Mouse (Mus musculus) spleen, adult 2 months (tissue): ENCODE results near the gene Catsper3. TPM values are rescaled to one million over a fixed set of nuclear protein-coding genes. Genes with fewer than 3 reads are reported as not detected.

Source experiments
- DNase-seq, 2 experiments: peaks; one replicate each; pipeline versions ENCODE4 v3.0.0 to v3.0.0-alpha.2; 2012 to 2021; ENCODE audit warnings: low spot score in 2 of 2, low read depth in 1 of 2
- H3K27ac ChIP-seq: fragments of 200-500 bp; 2 replicates; pipeline ENCODE4 v1.5.1; 2012; ENCODE audit warnings: low read length, inconsistent platforms; ENCODE audit not compliant: insufficient read depth
- H3K27me3 ChIP-seq: fragments of 200-500 bp; 2 replicates; pipeline ENCODE4 v1.6.1; 2012; ENCODE audit warnings: mild to moderate bottlenecking, moderate library complexity, low read length, inconsistent platforms; ENCODE audit not compliant: control insufficient read depth, insufficient read depth
- H3K36me3 ChIP-seq: fragments of 200-500 bp; 2 replicates; pipeline ENCODE4 v1.6.1; 2012; ENCODE audit warnings: mild to moderate bottlenecking, low read length, inconsistent platforms; ENCODE audit not compliant: control insufficient read depth, insufficient read depth
- H3K4me1 ChIP-seq: fragments of 200-500 bp; 2 replicates; pipeline ENCODE4 v1.6.1; 2011; ENCODE audit warnings: inconsistent platforms; ENCODE audit not compliant: control insufficient read depth, insufficient read depth, insufficient read length
- H3K4me3 ChIP-seq: fragments of 200-500 bp; 2 replicates; pipeline ENCODE4 v1.5.1; 2011; ENCODE audit warnings: mild to moderate bottlenecking, inconsistent platforms; ENCODE audit not compliant: insufficient read depth, insufficient read length; ENCODE audit errors: extremely low read depth
- CTCF ChIP-seq: fragments of 200-500 bp; IDR thresholded peaks from 2 replicates; pipeline ENCODE4 v1.5.1; 2011; ENCODE audit warnings: mild to moderate bottlenecking, inconsistent platforms; ENCODE audit not compliant: insufficient read depth, insufficient read length, insufficient replicate concordance; ENCODE audit errors: extremely low read depth
- POLR2A ChIP-seq: fragments of 200-500 bp; IDR thresholded peaks from 2 replicates; pipeline ENCODE4 v1.6.1; 2011; ENCODE audit warnings: low read depth, low read length, inconsistent platforms
- WGBS: fragments of 180-500 bp; shearing (Covaris S2); methylation state at CpG from one replicate; pipeline ENCODE4 v1.1.7; 2018; 5-methylcytosine and 5-hydroxymethylcytosine counted together
- polyA plus RNA-seq: library from polyadenylated mRNA; depleted of rRNA; stranded (reverse); fragments of >200 nt; gene quantifications from 2 replicates; pipeline ENCODE4 v1.2.3, GENCODE M21; 2012

Gene Catsper3
- polyA plus RNA-seq, 1 experiment: 0.06 TPM

- Histone ChIP-seq H3K4me1 (peaks cover 2% of the 10 kb centered on the region; the same call in 1 of the 2 replicates), H3K4me3 (no peak overlapping the region), H3K27me3 (peaks cover 46% of the 10 kb centered on the region), H3K36me3 (no peaks in the 10 kb centered on the region), H3K27ac (no peak overlapping the region)
- 7% methylated on average over 56 of the region's 56 CpGs for WGBS
- no peak for TF ChIP-seq CTCF
- no peak for DNase-seq
These were observed 41.8 kb downstream of the Catsper3 start for GRCm38 (mm10) chr13:55826008-55826671.

GRCm38 (mm10) chr13:55826796-55827678, 42.7 kb downstream of the Catsper3 start:
- H3K27me3 ChIP-seq: peaks cover 50% of the 10 kb centered on the region
- no peaks in the 10 kb centered on the region for H3K36me3 ChIP-seq
- no peak overlapping the region for H3K4me3 ChIP-seq
- TF ChIP-seq CTCF: no peak
- TF ChIP-seq POLR2A: no peak
- WGBS: 15% methylated on average over 13 of the region's 13 CpGs
- no peak for DNase-seq
- H3K27ac ChIP-seq: no peak overlapping the region
- H3K4me1 ChIP-seq: peaks cover 2% of the 10 kb centered on the region; the same call in 1 of the 2 replicates

- peaks cover 51% of the 10 kb centered on the region for H3K27me3 ChIP-seq
These were observed 43.3 kb downstream of the Catsper3 start for GRCm38 (mm10) chr13:55827679-55828140.

GRCm38 (mm10) chr13:55828141-55829017, 44.0 kb downstream of the Catsper3 start:
- no peak for DNase-seq
- H3K4me1 ChIP-seq: peaks cover 2% of the 10 kb centered on the region; the same call in 1 of the 2 replicates
- 4% methylated on average over 50 of the region's 50 CpGs for WGBS
- H3K27me3 ChIP-seq: peaks cover 51% of the 10 kb centered on the region
- H3K36me3 ChIP-seq: no peaks in the 10 kb centered on the region
- TF ChIP-seq POLR2A (no peak), CTCF (no peak)
- H3K4me3 ChIP-seq: no peak overlapping the region
- H3K27ac ChIP-seq: no peak overlapping the region

More at GRCm38 (mm10) chr13:55827679-55828140, 43.3 kb downstream of the Catsper3 start:
- Histone ChIP-seq H3K4me3 (no peak overlapping the region), H3K27ac (no peak overlapping the region), H3K36me3 (no peaks in the 10 kb centered on the region), H3K4me1 (peaks cover 2% of the 10 kb centered on the region; the same call in 1 of the 2 replicates)
- TF ChIP-seq CTCF (no peak), POLR2A (no peak)
- DNase-seq: no peak
- 15% methylated on average over 6 of the region's 6 CpGs for WGBS

GRCm38 (mm10) chr13:55829018-55829655, 44.8 kb downstream of the Catsper3 start:
- no peak for TF ChIP-seq CTCF
- TF ChIP-seq POLR2A: no peak
- no peak overlapping the region for H3K27ac ChIP-seq
- DNase-seq: no peak
- 18% methylated on average over 12 of the region's 12 CpGs for WGBS
- no peak overlapping the region for H3K4me3 ChIP-seq
- H3K4me1 ChIP-seq: peaks cover 2% of the 10 kb centered on the region; the same call in 1 of the 2 replicates
- H3K27me3 ChIP-seq: peaks cover 49% of the 10 kb centered on the region
- no peaks in the 10 kb centered on the region for H3K36me3 ChIP-seq

- H3K27me3 ChIP-seq: peaks cover 46% of the 10 kb centered on the region
- peaks cover 2% of the 10 kb centered on the region; the same call in 1 of the 2 replicates for H3K4me1 ChIP-seq
- H3K27ac ChIP-seq: no peak overlapping the region
- H3K36me3 ChIP-seq: no peaks in the 10 kb centered on the region
- DNase-seq: no peak
- TF ChIP-seq POLR2A: no peak
- no peak overlapping the region for H3K4me3 ChIP-seq
- 2% methylated on average over 48 of the region's 48 CpGs for WGBS
These were observed 45.9 kb downstream of the Catsper3 start for GRCm38 (mm10) chr13:55830081-55830832.
